Mouse (Mus musculus) mouse trophoblast stem cell (cell line): ENCODE measurements around the gene Sh3pxd2a.

Experiments used
- in situ Hi-C, 2 experiments: fragments of 300-500 bp; cut with MseI, MboI; formaldehyde crosslinking; loops; 2 replicates in 1 of 2; 3 replicates in 1 of 2; pipeline ENCODE4 v1.15.1; 2025

The Sh3pxd2a gene

GRCm38 (mm10) chr19:47458504-47459161, 5.6 kb downstream of the Sh3pxd2a start:
- in situ Hi-C loops, result loop anchor here in 1 of 2 experiments (25.0 kb wide), 1 partner anchor 96 kb away; no protein-coding TSS in a partner anchor

DNA sequence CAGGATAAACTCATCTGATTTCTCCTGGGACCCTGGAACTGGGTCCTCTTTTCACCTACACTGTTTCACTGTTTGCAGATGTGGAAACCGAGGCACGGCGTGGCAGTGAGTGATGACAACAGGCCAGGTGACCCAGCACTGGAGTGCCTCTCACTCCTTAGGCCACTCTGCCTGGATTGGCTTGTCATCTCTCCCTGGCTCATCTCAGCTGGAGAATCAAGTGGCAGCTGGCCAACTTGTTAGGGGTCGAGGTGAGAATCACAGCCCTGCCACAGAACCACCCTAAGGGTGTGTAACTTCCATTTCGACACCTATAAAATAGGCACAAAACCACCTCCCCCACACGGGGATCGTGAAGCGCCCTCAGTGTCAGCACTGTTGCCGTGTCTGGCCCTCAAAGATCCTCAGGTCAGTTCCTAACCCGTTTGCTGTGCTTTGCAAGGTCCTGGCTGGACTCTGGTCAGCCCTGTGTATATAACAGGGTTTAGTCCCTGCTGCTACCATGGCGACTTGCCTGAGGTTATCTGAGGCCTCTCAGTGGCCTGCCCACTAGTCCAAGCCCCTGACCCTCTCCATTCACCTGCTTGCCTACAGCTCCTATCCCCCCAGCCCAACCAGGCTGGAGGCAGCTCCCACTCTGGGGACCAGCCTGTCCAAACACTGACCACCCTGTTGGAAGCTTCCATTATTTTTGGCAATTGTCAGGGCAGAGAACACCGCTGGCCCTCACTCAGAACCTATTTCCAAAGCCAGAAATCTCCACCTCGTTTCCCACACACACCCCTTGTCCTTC, 6.3 kb downstream of the Sh3pxd2a start:
- in situ Hi-C loops, result loop anchor here in 1 of 2 experiments (25.0 kb wide), 1 partner anchor 96 kb away; no protein-coding TSS in a partner anchor

GRCm38 (mm10) chr19:47456021-47456420, 8.2 kb downstream of the Sh3pxd2a start:
- in situ Hi-C loops, result loop anchor here in 1 of 2 experiments (25.0 kb wide), 1 partner anchor 94 kb away; no protein-coding TSS in a partner anchor

GRCm38 (mm10) chr19:47455001-47455755, 9.0 kb downstream of the Sh3pxd2a start:
- in situ Hi-C loops, result loop anchor here in 1 of 2 experiments (25.0 kb wide), 1 partner anchor 93 kb away; no protein-coding TSS in a partner anchor

DNA sequence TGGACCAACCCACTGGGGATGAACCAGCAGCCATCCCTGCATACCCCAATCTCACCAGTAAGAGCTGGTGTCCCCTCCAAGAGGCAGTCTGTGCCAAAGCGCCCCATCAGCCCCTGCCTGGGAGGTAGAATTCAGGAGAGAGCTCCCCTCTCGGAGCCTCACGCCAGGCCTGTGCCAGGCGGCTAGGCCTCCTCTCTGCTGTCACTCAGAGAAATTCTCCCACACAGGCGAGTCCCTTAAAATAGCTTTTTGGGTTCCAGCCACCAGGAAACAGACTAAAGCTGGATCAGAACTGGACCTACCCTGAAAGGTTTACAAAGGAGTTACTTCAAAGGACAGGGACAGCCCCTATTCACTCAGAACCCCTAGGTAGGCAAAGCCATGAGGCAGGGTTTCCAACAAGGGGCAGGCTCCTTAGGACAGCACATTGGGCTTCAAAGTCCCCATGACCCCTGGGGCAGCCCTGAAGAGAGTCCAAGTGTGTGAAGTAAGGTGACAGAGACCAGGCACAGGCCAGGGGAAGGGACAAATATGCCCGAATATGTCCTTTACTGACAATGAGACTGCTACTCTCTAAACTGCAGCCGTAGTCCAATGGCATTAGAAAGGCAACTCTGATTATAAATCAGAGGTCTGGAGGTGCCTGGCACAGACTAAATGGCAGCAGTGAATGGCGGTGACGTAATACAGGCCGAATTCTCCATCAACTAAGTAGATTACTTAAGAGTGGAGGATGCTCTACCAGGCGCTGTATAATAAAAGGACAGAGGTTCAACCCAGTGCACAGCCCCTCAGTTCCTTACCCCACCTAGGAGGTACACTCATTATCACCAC, 9.8 kb downstream of the Sh3pxd2a start:
- in situ Hi-C loops, result loop anchor here in 1 of 2 experiments (25.0 kb wide), 1 partner anchor 92 kb away; no protein-coding TSS in a partner anchor

GRCm38 (mm10) chr19:47453352-47453751, 10.8 kb downstream of the Sh3pxd2a start:
- in situ Hi-C loops, result loop anchor here in 1 of 2 experiments (25.0 kb wide), 1 partner anchor 91 kb away; no protein-coding TSS in a partner anchor

- in situ Hi-C loops, result loop anchor here in 1 of 2 experiments (25.0 kb wide), 1 partner anchor 90 kb away; no protein-coding TSS in a partner anchor
Observed at GRCm38 (mm10) chr19:47452682-47453081, 11.5 kb downstream of the Sh3pxd2a start.

GRCm38 (mm10) chr19:47452211-47452610, 12.0 kb downstream of the Sh3pxd2a start:
- in situ Hi-C loops, result loop anchor here in 1 of 2 experiments (25.0 kb wide), 1 partner anchor 90 kb away; no protein-coding TSS in a partner anchor

DNA sequence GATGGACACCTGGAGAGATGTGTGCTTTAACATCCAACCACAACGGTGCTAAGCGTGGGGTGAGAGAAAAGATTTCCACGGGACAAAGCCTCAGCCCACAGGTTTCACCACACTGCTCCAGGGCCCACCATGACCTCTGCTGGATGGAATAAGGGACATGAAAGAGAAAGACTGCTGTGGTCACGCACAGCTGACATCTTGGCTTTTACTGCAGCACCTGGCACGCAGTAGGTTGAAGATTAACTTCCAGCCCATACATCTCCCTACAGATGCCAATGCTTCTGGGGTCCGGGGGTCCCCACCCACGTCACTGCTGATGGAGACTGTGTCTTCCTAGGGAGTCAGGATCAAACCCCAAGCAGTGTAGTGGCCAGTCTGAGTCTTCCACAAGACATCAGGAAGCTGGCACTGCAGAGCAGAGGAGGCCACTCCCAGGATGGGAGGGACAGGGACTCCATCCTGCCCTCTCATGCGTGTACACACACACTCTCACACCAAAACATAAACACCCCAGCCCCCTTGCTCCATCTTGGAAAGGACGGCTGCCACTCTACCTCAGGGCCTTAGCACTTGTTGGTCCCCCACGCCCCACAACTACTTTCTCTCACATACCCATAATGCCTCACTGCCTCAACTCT, 12.6 kb downstream of the Sh3pxd2a start:
- in situ Hi-C loops, result loop anchor here in 1 of 2 experiments (25.0 kb wide), 1 partner anchor 89 kb away; no protein-coding TSS in a partner anchor

- in situ Hi-C loops, result loop anchor here in 1 of 2 experiments (25.0 kb wide), 1 partner anchor 88 kb away; no protein-coding TSS in a partner anchor
Observed at GRCm38 (mm10) chr19:47450261-47451137, 13.7 kb downstream of the Sh3pxd2a start.

GRCm38 (mm10) chr19:47449513-47450227, 14.5 kb downstream of the Sh3pxd2a start:
- in situ Hi-C loops, result loop anchor here in 1 of 2 experiments (25.0 kb wide), 1 partner anchor 87 kb away; no protein-coding TSS in a partner anchor

- in situ Hi-C loops, result no loop called here
Observed at GRCm38 (mm10) chr19:47448618-47449151, 15.5 kb downstream of the Sh3pxd2a start.

- in situ Hi-C loops, result no loop called here
Observed at GRCm38 (mm10) chr19:47446841-47447365, 17.3 kb downstream of the Sh3pxd2a start.

DNA sequence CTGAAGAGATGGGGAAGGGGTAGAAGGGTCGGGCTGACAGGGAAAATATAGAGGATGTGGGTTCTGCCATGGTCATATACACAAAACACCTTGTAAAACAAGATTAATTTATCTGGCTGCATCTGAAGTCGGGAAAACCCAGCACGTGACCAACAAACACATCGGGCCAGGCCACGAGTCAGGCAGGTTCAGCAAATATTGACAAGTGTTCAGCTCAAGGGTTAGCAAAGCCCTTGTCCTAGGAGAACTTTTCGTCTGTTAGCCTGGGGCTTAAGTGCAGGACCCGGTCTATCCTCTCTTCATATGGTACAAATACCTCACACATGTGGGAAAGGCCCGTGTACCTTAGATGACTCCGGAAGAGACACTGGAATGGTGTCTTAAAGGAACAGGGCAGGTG, 18.1 kb downstream of the Sh3pxd2a start:
- in situ Hi-C loops, result no loop called here

DNA sequence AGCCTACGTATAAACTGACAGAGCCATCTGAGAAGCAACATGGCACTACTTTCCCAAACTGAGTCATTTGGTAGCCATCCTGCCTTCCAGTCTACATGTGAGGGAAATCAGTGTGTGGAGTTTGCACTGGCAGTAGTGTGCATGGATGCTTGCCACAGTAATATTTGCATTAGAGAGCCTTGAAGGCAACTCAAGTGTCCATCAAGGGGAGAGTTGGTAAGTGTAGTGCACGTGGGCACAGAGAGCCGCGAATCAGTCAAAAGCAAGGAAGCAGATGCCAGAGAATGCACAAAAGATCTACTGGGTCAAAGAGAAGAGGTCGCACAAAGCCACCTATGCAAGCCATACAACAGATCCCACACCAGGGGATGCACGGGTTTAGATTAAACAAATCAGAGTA, 18.5 kb downstream of the Sh3pxd2a start:
- in situ Hi-C loops, result no loop called here

DNA sequence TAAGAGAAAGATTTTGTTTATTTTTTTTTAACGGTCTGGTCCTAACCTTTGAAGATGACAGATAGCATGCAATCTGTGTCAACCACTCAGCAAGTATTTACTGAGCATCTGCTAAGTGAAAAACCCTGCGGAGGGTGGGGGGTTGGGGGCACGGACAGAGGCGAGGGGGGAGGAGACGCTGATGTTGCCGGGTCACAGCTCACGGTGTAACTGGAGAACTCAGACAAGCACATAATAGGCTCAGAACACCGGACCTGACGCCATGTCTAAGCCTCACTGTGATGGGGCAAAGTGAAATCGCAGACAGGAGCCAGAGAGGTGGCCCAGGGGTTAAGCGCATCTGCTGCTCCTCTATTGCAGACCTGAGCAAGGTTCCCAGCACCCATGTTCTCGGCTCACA, 19.7 kb downstream of the Sh3pxd2a start:
- in situ Hi-C loops, result no loop called here

DNA sequence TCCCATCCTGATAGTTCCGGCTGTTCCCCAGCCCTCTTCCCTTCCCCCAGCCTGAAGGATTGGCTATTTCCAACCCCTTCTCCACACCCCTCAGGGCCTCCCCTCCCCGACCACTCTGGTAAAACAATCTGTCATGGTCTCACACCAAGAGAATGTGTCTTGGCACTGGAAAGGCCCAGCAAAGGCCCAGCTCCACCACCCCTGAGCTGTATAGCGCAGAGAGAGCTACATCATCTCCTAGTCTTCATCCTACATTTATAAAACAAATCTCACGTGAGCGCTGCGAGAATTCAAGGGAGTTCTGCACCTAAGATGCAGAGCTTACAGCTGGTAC, 21.9 kb downstream of the Sh3pxd2a start:
- in situ Hi-C loops, result no loop called here
